Mouse (Mus musculus) ES-E14 (cell line): Measurements from ENCODE around the gene Grm1. TPM values are rescaled to one million over a fixed set of nuclear protein-coding genes. Genes with fewer than 3 reads are reported as not detected.

Source experiments
- DNase-seq: peaks from one replicate; pipeline ENCODE4 v3.0.0-alpha.2; 2013; ENCODE audit warnings: low read depth, low spot score
- H3K27ac ChIP-seq: 2 replicates; pipeline ENCODE4 v1.5.1; 2012; ENCODE audit warnings: low read depth, mild to moderate bottlenecking, low read length, moderate library complexity, mixed read lengths; ENCODE audit not compliant: poor library complexity, insufficient read depth, severe bottlenecking
- H3K36me3 ChIP-seq: 2 replicates; pipeline ENCODE4 v1.6.1; 2012; ENCODE audit warnings: mild to moderate bottlenecking, low read length, moderate library complexity, mixed read lengths; ENCODE audit not compliant: control insufficient read depth, poor library complexity, insufficient read depth, severe bottlenecking
- H3K4me1 ChIP-seq, 2 experiments: fragments of 150-350 bp in 1 of 2; sonication (generic) in 1 of 2; 2 replicates each; pipeline ENCODE4 v1.6.1; 2012; ENCODE audit warnings: low read length in 2 of 2, mild to moderate bottlenecking in 1 of 2, mixed read lengths in 1 of 2; ENCODE audit not compliant: control insufficient read depth in 2 of 2, insufficient read depth in 2 of 2, poor library complexity in 1 of 2
- H3K4me3 ChIP-seq, 2 experiments: fragments of 150-350 bp in 1 of 2; sonication (generic) in 1 of 2; 2 replicates each; pipeline ENCODE4 v1.5.1; 2012; ENCODE audit warnings: low read length in 2 of 2, low read depth in 1 of 2, mild to moderate bottlenecking in 1 of 2, mixed read lengths in 1 of 2; ENCODE audit not compliant: insufficient read depth in 1 of 2, poor library complexity in 1 of 2, severe bottlenecking in 1 of 2
- H3K9ac ChIP-seq: 2 replicates; pipeline ENCODE4 v1.6.1; 2012; ENCODE audit warnings: low read depth, mild to moderate bottlenecking, low read length, mixed read lengths; ENCODE audit not compliant: poor library complexity, insufficient read depth, severe bottlenecking
- H3K9me3 ChIP-seq: fragments of 150-350 bp; sonication (generic); 2 replicates; pipeline ENCODE4 v1.6.1; 2012; ENCODE audit warnings: low read depth, mild to moderate bottlenecking, low read length; ENCODE audit not compliant: control insufficient read depth, insufficient read depth
- CHD2 ChIP-seq: IDR thresholded peaks from 2 replicates; pipeline ENCODE4 v1.6.1; 2014; ENCODE audit warnings: mild to moderate bottlenecking, low read depth, low read length, inconsistent platforms
- HCFC1 ChIP-seq: IDR thresholded peaks from 2 replicates; pipeline ENCODE4 v1.6.1; 2012; ENCODE audit warnings: low read length, inconsistent platforms, borderline replicate concordance; ENCODE audit not compliant: insufficient read depth
- MAFK ChIP-seq: IDR thresholded peaks from 2 replicates; pipeline ENCODE4 v1.6.1; 2014; ENCODE audit warnings: mild to moderate bottlenecking, low read depth, low read length, inconsistent platforms; ENCODE audit not compliant: insufficient read depth
- ZC3H11A ChIP-seq: IDR thresholded peaks from 2 replicates; pipeline ENCODE4 v1.6.1; 2012; ENCODE audit warnings: low read depth, mild to moderate bottlenecking, inconsistent platforms, low read length, borderline replicate concordance
- ZNF384 ChIP-seq: IDR thresholded peaks from 2 replicates; pipeline ENCODE4 v1.6.1; 2012; ENCODE audit warnings: low read depth, low read length, inconsistent platforms
- in situ Hi-C, 2 experiments: fragments of 600-800 bp; cut with MboI; formaldehyde crosslinking; loops; one replicate each; pipeline ENCODE4 v1.15.1; 2025; ENCODE audit warnings: low sequenced_read_pairs in 2 of 2, inconsistent platforms in 1 of 2; ENCODE audit not compliant: unreplicated experiment in 2 of 2
- total RNA-seq: library from RNA; depleted of rRNA; stranded (reverse); fragments of 300-350 nt; gene quantifications from 2 replicates; pipeline ENCODE4 v1.2.3, GENCODE M21; 2012

Grm1 gene
- total RNA-seq, 1 experiment, result not detected

DNA sequence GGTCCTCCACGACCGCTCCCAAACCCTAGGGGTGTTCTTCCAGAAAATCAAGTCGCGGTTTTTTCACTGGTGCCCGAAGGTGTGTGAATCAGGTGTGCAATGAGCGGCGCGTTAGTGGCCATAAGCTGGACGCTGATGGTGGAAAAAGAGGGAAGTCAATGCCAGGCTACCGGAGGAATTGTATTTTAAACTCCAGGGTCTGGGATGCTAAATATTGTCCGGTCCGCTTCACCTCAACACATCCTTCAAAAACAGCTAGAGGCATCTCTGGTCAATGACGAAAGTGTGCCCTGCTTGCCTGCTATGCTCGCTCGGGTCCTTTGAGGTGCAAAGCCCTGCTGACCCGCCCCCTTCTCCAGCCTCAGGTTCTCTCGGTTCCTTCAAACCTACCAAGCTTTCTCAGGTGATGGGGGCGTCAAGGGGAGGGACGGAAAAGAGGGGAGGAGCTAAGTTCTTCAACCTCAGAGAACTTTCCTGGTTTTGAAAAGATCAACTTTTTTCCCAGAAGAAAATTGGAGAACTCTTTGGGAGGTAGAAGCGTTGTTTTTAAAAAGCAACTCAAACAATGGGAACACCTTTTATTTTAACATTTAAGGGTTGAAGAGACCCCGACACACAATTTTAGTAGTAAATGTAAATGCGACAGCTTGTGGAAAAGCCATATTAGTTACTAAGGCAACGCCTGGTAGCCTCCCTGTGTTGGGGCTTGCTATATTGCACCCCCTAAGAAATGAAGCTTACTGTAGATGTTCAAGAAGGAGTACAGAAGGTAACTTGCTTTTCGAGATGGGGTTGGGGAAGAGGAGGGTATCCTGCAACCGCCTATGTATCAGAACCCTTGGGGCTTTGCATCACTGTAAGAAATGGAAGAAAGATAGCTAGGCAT is 1.2 kb downstream of the Grm1 start:
- in situ Hi-C loops, result no loop called here
- H3K36me3 ChIP-seq, result no peaks in the 10 kb centered on the region
- peak overlapping the region; percentile 9 to 36; a peak in 2 of 4 replicates for H3K4me3 ChIP-seq
- H3K4me1 ChIP-seq, result no peaks in the 10 kb centered on the region
- no peak overlapping the region for H3K9ac ChIP-seq
- TF ChIP-seq CHD2 (no peak), ZNF384 (no peak), MAFK (no peak), HCFC1 (no peak), ZC3H11A (no peak)
- no peaks in the 10 kb centered on the region for H3K9me3 ChIP-seq
- H3K27ac ChIP-seq, result no peak overlapping the region
- no peak for DNase-seq

GRCm38 (mm10) chr10:11080013-11080724 is 2.0 kb downstream of the Grm1 start:
- no peak for DNase-seq
- Histone ChIP-seq H3K9me3 (no peaks in the 10 kb centered on the region), H3K36me3 (no peaks in the 10 kb centered on the region), H3K4me1 (no peaks in the 10 kb centered on the region), H3K4me3 (peak overlapping the region; percentile 9 to 36; a peak in 2 of 4 replicates), H3K27ac (no peak overlapping the region), H3K9ac (no peak overlapping the region)
- TF ChIP-seq ZNF384 (no peak), CHD2 (no peak), ZC3H11A (no peak), HCFC1 (no peak), MAFK (no peak)
- in situ Hi-C loops, result no loop called here

GRCm38 (mm10) chr10:11079506-11079905 is 2.6 kb downstream of the Grm1 start:
- no peak overlapping the region for H3K4me3 ChIP-seq
- in situ Hi-C loops, result no loop called here
- no peak for DNase-seq
- no peak overlapping the region for H3K27ac ChIP-seq
- no peak overlapping the region for H3K9ac ChIP-seq
- no peaks in the 10 kb centered on the region for H3K4me1 ChIP-seq
- TF ChIP-seq ZNF384, result no peak
- no peak for TF ChIP-seq ZC3H11A
- no peak for TF ChIP-seq CHD2
- no peak for TF ChIP-seq MAFK
- no peak for TF ChIP-seq HCFC1
- no peaks in the 10 kb centered on the region for H3K36me3 ChIP-seq
- H3K9me3 ChIP-seq, result no peaks in the 10 kb centered on the region

- Histone ChIP-seq H3K4me3 (no peak overlapping the region), H3K4me1 (no peaks in the 10 kb centered on the region), H3K9ac (no peak overlapping the region), H3K36me3 (no peaks in the 10 kb centered on the region), H3K9me3 (no peaks in the 10 kb centered on the region), H3K27ac (no peak overlapping the region)
- no peak for TF ChIP-seq ZC3H11A
- no peak for TF ChIP-seq CHD2
- TF ChIP-seq ZNF384, result no peak
- no peak for TF ChIP-seq MAFK
- TF ChIP-seq HCFC1, result no peak
- DNase-seq, result no peak
- in situ Hi-C loops, result no loop called here
These were observed 17.0 kb downstream of the Grm1 start for GRCm38 (mm10) chr10:11065136-11065535.
